Mouse (Mus musculus): ENCODE results near the gene 2010300C02Rik. TPM values are rescaled to one million over a fixed set of nuclear protein-coding genes. Genes with fewer than 3 reads are reported as not detected.

The 2010300C02Rik gene
- polyA plus RNA-seq, 1 experiment from 2014 or later = 0.96 TPM

GRCm38 (mm10) chr1:37572528-37573272 lies 147.2 kb downstream of the 2010300C02Rik start:
- H3K4me1 ChIP-seq = no peaks in the 10 kb centered on the region
- no peaks in the 10 kb centered on the region for H3K9me3 ChIP-seq
- H3K27me3 ChIP-seq (replicated peaks; ENCODE audit: low read depth, poor library complexity, severe bottlenecking) = no peaks in the 10 kb centered on the region
- 86% methylated on average over 10 of the region's 10 CpGs for WGBS
- H3K27ac ChIP-seq (replicated peaks) = no peak overlapping the region
- H3K36me3 ChIP-seq (replicated peaks) = no peaks in the 10 kb centered on the region
- no peak overlapping the region for H3K4me3 ChIP-seq
- DNase-seq (ENCODE audit: low spot score) = no peak

GRCm38 (mm10) chr1:37568379-37568778 lies 151.5 kb downstream of the 2010300C02Rik start:
- no peaks in the 10 kb centered on the region for H3K4me1 ChIP-seq
- H3K36me3 ChIP-seq (replicated peaks) = no peaks in the 10 kb centered on the region
- H3K27me3 ChIP-seq (replicated peaks; ENCODE audit: low read depth, poor library complexity, severe bottlenecking) = no peaks in the 10 kb centered on the region
- no peaks in the 10 kb centered on the region for H3K9me3 ChIP-seq
- H3K4me3 ChIP-seq = no peak overlapping the region
- no peak overlapping the region for H3K27ac ChIP-seq (replicated peaks)
- DNase-seq (ENCODE audit: low spot score) = no peak
- WGBS = 98% methylated on average over 1 of the region's 1 CpGs

- WGBS = 86% methylated on average over 4 of the region's 4 CpGs
- H3K4me1 ChIP-seq = no peaks in the 10 kb centered on the region
- H3K4me3 ChIP-seq = no peak overlapping the region
Observed at GRCm38 (mm10) chr1:37566754-37567153, 153.1 kb downstream of the 2010300C02Rik start.

GRCm38 (mm10) chr1:37566344-37566743 lies 153.5 kb downstream of the 2010300C02Rik start:
- Histone ChIP-seq H3K4me3 (no peak overlapping the region), H3K9me3 (no peaks in the 10 kb centered on the region), H3K4me1 (no peaks in the 10 kb centered on the region), H3K27me3 (replicated peaks; ENCODE audit: low read depth, poor library complexity, severe bottlenecking) (no peaks in the 10 kb centered on the region), H3K36me3 (replicated peaks) (no peaks in the 10 kb centered on the region), H3K27ac (replicated peaks) (no peak overlapping the region)
- WGBS = 90% methylated on average over 2 of the region's 2 CpGs
- no peak for DNase-seq (ENCODE audit: low spot score)

More at GRCm38 (mm10) chr1:37566754-37567153, 153.1 kb downstream of the 2010300C02Rik start:
- Histone ChIP-seq H3K27me3 (replicated peaks; ENCODE audit: low read depth, poor library complexity, severe bottlenecking) (no peaks in the 10 kb centered on the region), H3K27ac (replicated peaks) (no peak overlapping the region), H3K9me3 (no peaks in the 10 kb centered on the region), H3K36me3 (replicated peaks) (no peaks in the 10 kb centered on the region)
- DNase-seq (ENCODE audit: low spot score) = no peak

- Histone ChIP-seq H3K36me3 (replicated peaks) (no peaks in the 10 kb centered on the region), H3K27ac (replicated peaks) (no peak overlapping the region), H3K4me1 (no peaks in the 10 kb centered on the region), H3K27me3 (replicated peaks; ENCODE audit: low read depth, poor library complexity, severe bottlenecking) (no peaks in the 10 kb centered on the region), H3K9me3 (no peaks in the 10 kb centered on the region), H3K4me3 (no peak overlapping the region)
- WGBS = 46% methylated on average over 6 of the region's 6 CpGs
- no peak for DNase-seq (ENCODE audit: low spot score)
Observed at GRCm38 (mm10) chr1:37565396-37565795, 154.5 kb downstream of the 2010300C02Rik start.

GRCm38 (mm10) chr1:37561955-37562354 lies 157.9 kb downstream of the 2010300C02Rik start:
- no peak for DNase-seq (ENCODE audit: low spot score)
- Histone ChIP-seq H3K36me3 (replicated peaks) (no peaks in the 10 kb centered on the region), H3K27ac (replicated peaks) (no peak overlapping the region), H3K9me3 (no peaks in the 10 kb centered on the region), H3K27me3 (replicated peaks; ENCODE audit: low read depth, poor library complexity, severe bottlenecking) (no peaks in the 10 kb centered on the region), H3K4me1 (no peaks in the 10 kb centered on the region), H3K4me3 (no peak overlapping the region)
- WGBS = 83% methylated on average over 3 of the region's 3 CpGs

Other genes with a start within 250 kb of the 2010300C02Rik start
- 3.8 and 4.1 TPM in 2 replicates for gene Mgat4a, start 179.1 kb downstream of the 2010300C02Rik start, polyA plus RNA-seq (2016; fragmentation: Nextera tagmentation; extraction: Ambion mirVana)
- gene Tsga10, start 146.3 kb upstream of the 2010300C02Rik start, polyA plus RNA-seq (2016; fragmentation: Nextera tagmentation; extraction: Ambion mirVana) = 6.6 and 7.5 TPM in 2 replicates
- 7.9 and 8.9 TPM in 2 replicates for gene Lipt1, start 151.7 kb upstream of the 2010300C02Rik start, polyA plus RNA-seq (2016; fragmentation: Nextera tagmentation; extraction: Ambion mirVana)
- gene Mitd1, start 170.3 kb upstream of the 2010300C02Rik start, polyA plus RNA-seq (2016; fragmentation: Nextera tagmentation; extraction: Ambion mirVana) = 23.9 and 28.1 TPM in 2 replicates
- gene Mrpl30, start 170.4 kb upstream of the 2010300C02Rik start, polyA plus RNA-seq (2016; fragmentation: Nextera tagmentation; extraction: Ambion mirVana) = 246 and 254 TPM in 2 replicates
- gene Lyg2, start 196.4 kb upstream of the 2010300C02Rik start, polyA plus RNA-seq (2016; fragmentation: Nextera tagmentation; extraction: Ambion mirVana) = not detected in 2 replicates
- not detected in 2 replicates for gene Lyg1, start 237.7 kb upstream of the 2010300C02Rik start, polyA plus RNA-seq (2016; fragmentation: Nextera tagmentation; extraction: Ambion mirVana)